Mouse (Mus musculus): ENCODE measurements around the gene Dpm1.

DNA sequence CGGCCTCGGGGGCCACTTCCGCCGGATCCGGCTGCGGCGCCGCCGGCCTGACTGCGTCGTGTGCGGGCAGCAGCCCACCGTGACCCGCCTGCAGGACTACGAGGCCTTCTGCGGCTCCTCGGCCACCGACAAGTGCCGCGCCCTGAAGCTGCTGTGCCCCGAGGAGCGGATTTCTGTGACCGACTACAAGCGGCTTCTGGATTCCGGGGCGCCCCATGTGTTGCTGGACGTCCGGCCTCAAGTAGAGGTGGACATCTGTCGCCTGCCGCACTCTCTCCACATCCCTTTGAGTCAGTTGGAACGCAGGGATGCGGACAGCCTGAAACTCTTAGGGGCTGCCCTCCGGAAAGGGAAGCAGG is 1.1 kb upstream of the Dpm1 start:
- no peak for TF ChIP-seq CTCF (IDR thresholded peaks at IDR 0.05; ENCODE audit: extremely low read depth, insufficient read depth, insufficient read length, insufficient replicate concordance)
- no peak for TF ChIP-seq POLR2A (IDR thresholded peaks at IDR 0.05; ENCODE audit: low read depth, low read length)
